Mouse (Mus musculus) olfactory bulb, adult 2 months (tissue): ENCODE data around the gene Gipr. TPM values are rescaled to one million over a fixed set of nuclear protein-coding genes. Genes with fewer than 3 reads are reported as not detected.
A peak's percentile ranks its signal among the peaks of the same experiment; 100 is the strongest.

ENCODE experiments used
- H3K27ac ChIP-seq: fragments of 200-500 bp; 2 replicates; pipeline ENCODE4 v1.5.1; 2012; ENCODE audit warnings: low read depth, low read length; ENCODE audit not compliant: insufficient read depth
- H3K4me1 ChIP-seq: fragments of 200-500 bp; 2 replicates; pipeline ENCODE4 v1.6.1; 2012; ENCODE audit warnings: low read length; ENCODE audit not compliant: control insufficient read depth, insufficient read depth
- H3K4me3 ChIP-seq: fragments of 200-500 bp; 2 replicates; pipeline ENCODE4 v1.5.1; 2012; ENCODE audit warnings: mild to moderate bottlenecking, low read depth, low read length, moderate library complexity; ENCODE audit not compliant: insufficient read depth
- CTCF ChIP-seq: fragments of 200-500 bp; IDR thresholded peaks from 2 replicates; pipeline ENCODE4 v1.5.1; 2012; ENCODE audit warnings: low read depth, mild to moderate bottlenecking, low read length, moderate library complexity; ENCODE audit not compliant: insufficient read depth
- POLR2A ChIP-seq: fragments of 200-500 bp; IDR thresholded peaks from 2 replicates; pipeline ENCODE4 v1.6.1; 2012; ENCODE audit warnings: mild to moderate bottlenecking, low read depth, low read length, moderate library complexity; ENCODE audit not compliant: insufficient read depth
- WGBS: fragments of 180-500 bp; shearing (Covaris S2); methylation state at CpG from one replicate; pipeline ENCODE4 v1.1.7; 2018; 5-methylcytosine and 5-hydroxymethylcytosine counted together
- polyA plus RNA-seq: library from polyadenylated mRNA; stranded (reverse); fragments of >200 nt; gene quantifications from 2 replicates; pipeline ENCODE4 v1.2.4, GENCODE M21; 2012; ENCODE audit warnings: low replicate concordance; ENCODE audit not compliant: missing spikeins, insufficient read depth, insufficient read length

Gene Gipr
- polyA plus RNA-seq, 1 experiment: not detected

DNA sequence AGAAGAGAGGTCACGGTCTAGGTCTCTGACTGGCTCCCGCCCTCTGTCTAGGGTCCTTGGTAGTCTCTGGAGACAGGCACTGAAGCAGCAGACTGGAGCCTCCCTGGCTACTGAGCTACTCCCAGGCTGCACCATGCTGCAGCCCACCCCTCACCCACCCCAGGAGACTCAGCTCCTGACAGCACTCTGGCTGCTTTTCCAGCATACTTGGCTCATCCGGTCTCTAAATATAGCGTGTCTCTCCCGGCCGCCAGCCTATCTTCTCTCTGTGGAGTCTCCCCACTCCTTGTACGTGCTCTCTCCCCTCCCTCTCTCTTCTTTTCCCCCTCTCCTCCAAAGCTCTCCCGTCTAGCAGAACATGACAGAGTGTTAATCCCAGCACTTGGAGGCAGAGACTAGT, 4.2 kb upstream of the Gipr start:
- WGBS: 10% methylated on average over 8 of the region's 8 CpGs
- TF ChIP-seq CTCF (no peak), POLR2A (0 out of 2 replicates have a peak, but pooled peaks have one; percentile 12)
- H3K4me1 ChIP-seq: peaks cover 43% of the 10 kb centered on the region
- H3K27ac ChIP-seq: peak overlapping the region; percentile 97
- no peak overlapping the region for H3K4me3 ChIP-seq

- peak overlapping the region; percentile 97 for H3K27ac ChIP-seq
- WGBS: 37% methylated on average over 10 of the region's 10 CpGs
- peaks cover 47% of the 10 kb centered on the region for H3K4me1 ChIP-seq
- TF ChIP-seq POLR2A (no peak), CTCF (no peak)
- H3K4me3 ChIP-seq: no peak overlapping the region
Measured at GRCm38 (mm10) chr7:19169506-19169905, 3.6 kb upstream of the Gipr start.

DNA sequence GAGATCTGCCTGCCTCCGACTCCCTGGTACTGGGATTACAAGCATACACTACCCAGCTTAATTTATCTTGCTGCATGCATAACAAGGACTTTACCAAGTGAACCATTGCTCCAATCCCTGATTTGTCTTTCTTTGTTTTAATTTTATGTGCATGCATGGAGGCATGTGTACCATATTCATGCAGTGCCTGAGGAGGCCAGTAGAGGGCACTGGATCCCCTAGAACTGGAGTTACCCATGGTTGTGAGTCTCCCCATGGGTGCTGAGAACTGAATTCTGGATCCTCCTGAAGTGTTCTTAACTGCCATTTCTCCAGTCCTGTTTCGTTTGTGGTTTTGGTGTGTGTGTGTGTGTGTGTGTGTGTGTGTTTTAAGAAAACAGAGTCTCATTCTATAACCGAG, 1.1 kb upstream of the Gipr start:
- TF ChIP-seq CTCF: no peak
- no peak for TF ChIP-seq POLR2A
- H3K4me3 ChIP-seq: no peak overlapping the region
- 89% methylated on average over 3 of the region's 3 CpGs for WGBS
- H3K4me1 ChIP-seq: peaks cover 51% of the 10 kb centered on the region
- no peak overlapping the region for H3K27ac ChIP-seq

GRCm38 (mm10) chr7:19164978-19165377, 949 bp downstream of the Gipr start:
- peaks cover 38% of the 10 kb centered on the region for H3K4me1 ChIP-seq
- 23% methylated on average over 13 of the region's 13 CpGs for WGBS
- H3K4me3 ChIP-seq: no peak overlapping the region
- H3K27ac ChIP-seq: no peak overlapping the region
- TF ChIP-seq POLR2A (no peak), CTCF (no peak)

- TF ChIP-seq POLR2A (no peak), CTCF (no peak)
- no peak overlapping the region for H3K27ac ChIP-seq
- peaks cover 38% of the 10 kb centered on the region for H3K4me1 ChIP-seq
- no peak overlapping the region for H3K4me3 ChIP-seq
- 11% methylated on average over 6 of the region's 6 CpGs for WGBS
Measured at GRCm38 (mm10) chr7:19164189-19164588, 1.7 kb downstream of the Gipr start.

DNA sequence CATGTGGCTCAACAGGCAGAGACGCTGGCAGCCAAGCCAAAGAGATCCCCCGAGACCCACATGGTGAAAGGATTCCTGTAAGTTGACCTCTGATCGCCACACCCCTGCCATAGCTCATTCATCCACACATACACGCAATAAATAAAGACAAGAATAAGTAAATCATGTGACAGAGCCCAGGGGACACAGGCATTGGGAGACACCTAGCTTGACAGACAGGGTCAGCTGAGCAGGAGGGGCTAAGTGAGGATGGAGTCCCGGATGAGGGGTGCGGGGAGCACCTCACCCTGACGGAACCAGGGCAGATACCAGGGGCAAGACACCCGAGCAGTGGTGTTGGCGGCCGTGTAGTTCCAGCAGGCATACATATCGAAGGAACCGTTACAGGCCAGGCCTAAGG, 2.2 kb downstream of the Gipr start:
- H3K27ac ChIP-seq: no peak overlapping the region
- H3K4me3 ChIP-seq: no peak overlapping the region
- WGBS: 43% methylated on average over 12 of the region's 12 CpGs
- TF ChIP-seq CTCF: no peak
- no peak for TF ChIP-seq POLR2A
- peaks cover 38% of the 10 kb centered on the region for H3K4me1 ChIP-seq

DNA sequence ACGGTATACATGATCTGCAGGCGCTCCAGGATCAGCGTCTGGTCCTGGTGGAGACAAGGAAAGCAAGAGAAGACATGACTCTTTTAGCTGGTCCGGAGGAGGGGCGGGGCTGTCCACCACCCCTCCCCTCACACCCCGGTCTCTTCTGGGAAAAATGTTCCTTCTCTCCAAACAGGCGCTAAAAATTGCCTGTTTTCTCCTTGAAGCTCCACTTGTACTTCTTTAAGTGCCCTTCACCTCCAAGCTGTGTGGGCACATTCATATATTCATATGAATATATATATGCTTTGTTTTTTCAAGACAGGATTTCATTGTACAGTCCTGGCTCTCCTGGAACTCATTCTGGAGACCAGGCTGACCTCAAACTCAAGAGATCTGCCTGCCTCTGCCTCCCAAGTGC, 3.0 kb downstream of the Gipr start:
- Histone ChIP-seq H3K27ac (no peak overlapping the region), H3K4me3 (no peak overlapping the region), H3K4me1 (peaks cover 38% of the 10 kb centered on the region)
- TF ChIP-seq CTCF (no peak), POLR2A (no peak)
- 84% methylated on average over 7 of the region's 7 CpGs for WGBS

GRCm38 (mm10) chr7:19160115-19160514, 5.8 kb downstream of the Gipr start:
- TF ChIP-seq POLR2A: no peak
- TF ChIP-seq CTCF: no peak
- 2% methylated on average over 19 of the region's 20 CpGs for WGBS
- peak overlapping the region; percentile 21; the same call in 1 of the 2 replicates for H3K4me3 ChIP-seq
- no peak overlapping the region for H3K27ac ChIP-seq
- H3K4me1 ChIP-seq: peaks cover 50% of the 10 kb centered on the region

DNA sequence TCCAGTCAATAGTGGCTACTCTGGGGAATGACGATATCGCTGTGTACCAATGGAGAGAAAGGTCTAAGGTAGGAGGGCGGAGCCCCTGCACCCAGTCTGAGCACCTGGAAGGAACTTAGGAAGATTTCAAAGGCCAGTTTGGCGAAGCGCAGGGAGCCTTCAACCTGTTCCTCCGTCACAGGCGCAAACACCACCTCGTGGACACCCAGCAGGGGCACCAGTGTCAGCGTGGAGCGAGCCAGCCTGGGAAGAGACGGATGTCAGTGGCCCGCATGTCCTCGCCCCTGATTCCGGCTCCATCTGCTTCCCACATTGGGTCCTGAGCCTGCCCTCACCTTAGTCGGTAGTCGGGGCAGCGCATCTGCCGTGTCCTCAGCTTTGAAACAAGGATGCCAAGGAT, 6.5 kb downstream of the Gipr start:
- no peak for TF ChIP-seq CTCF
- no peak for TF ChIP-seq POLR2A
- 31% methylated on average over 18 of the region's 18 CpGs for WGBS
- no peak overlapping the region for H3K27ac ChIP-seq
- peaks cover 49% of the 10 kb centered on the region for H3K4me1 ChIP-seq
- no peak overlapping the region for H3K4me3 ChIP-seq

DNA sequence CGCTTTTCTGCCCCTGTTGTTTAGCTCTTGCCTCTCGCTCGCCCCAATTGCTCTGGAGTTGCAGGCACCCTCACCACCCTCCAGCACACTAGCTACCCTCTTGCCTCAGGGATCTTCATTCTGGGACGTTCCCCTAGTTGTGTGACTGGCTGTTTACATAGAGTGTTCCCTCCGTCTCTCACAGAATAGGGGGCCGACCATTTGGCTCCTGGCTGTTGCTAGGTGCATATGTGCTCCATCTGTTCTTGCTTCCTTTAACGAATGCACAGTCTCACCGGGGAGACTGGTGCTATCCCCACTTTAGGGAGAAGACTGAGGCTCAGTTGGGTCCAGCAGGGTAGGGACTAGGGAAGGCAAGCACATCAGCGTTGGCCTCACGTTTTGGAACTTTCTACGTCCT, 7.3 kb downstream of the Gipr start:
- Histone ChIP-seq H3K27ac (no peak overlapping the region), H3K4me3 (no peak overlapping the region), H3K4me1 (peaks cover 42% of the 10 kb centered on the region)
- TF ChIP-seq POLR2A (no peak), CTCF (no peak)
- WGBS: 73% methylated on average over 11 of the region's 11 CpGs
